Mouse (Mus musculus) layer of hippocampus, postnatal 14 days (tissue): ENCODE measurements at regions not wholly inside any gene's neighbourhood (a gene's known extent, or its start where the extent isn't known, plus 50 kb on each side); places are given as distances from the start of the nearest gene placed in this dataset.

Experiments
- DNase-seq, 2 experiments: peaks; one replicate each; pipeline ENCODE4 v3.0.0; 2021 to 2022; ENCODE audit warnings: low spot score in 2 of 2, mixed read lengths in 1 of 2

GRCm38 (mm10) chr6:25321446-25321845 is 365.3 kb upstream of the Tmem229a start:
- no peak for DNase-seq

GRCm38 (mm10) chr6:25320291-25320844 is 364.3 kb upstream of the Tmem229a start:
- no peak for DNase-seq

GRCm38 (mm10) chr6:25307471-25307870 is 351.4 kb upstream of the Tmem229a start:
- no peak for DNase-seq

GRCm38 (mm10) chr6:25304844-25305504 is 348.9 kb upstream of the Tmem229a start:
- no peak for DNase-seq

GRCm38 (mm10) chr6:25291613-25292012 is 335.5 kb upstream of the Tmem229a start:
- no peak for DNase-seq

GRCm38 (mm10) chr6:25287591-25287990 is 331.5 kb upstream of the Tmem229a start:
- no peak for DNase-seq

GRCm38 (mm10) chr6:25286313-25286712 is 330.2 kb upstream of the Tmem229a start:
- no peak for DNase-seq

- no peak for DNase-seq
Observed at GRCm38 (mm10) chr6:25278509-25278908, 322.4 kb upstream of the Tmem229a start.

GRCm38 (mm10) chr6:25277703-25278447 is 321.8 kb upstream of the Tmem229a start:
- no peak for DNase-seq

- peak in 1 of 2 experiments; percentile 12 for DNase-seq
Observed at GRCm38 (mm10) chr6:25276221-25276620, 320.1 kb upstream of the Tmem229a start.

- no peak for DNase-seq
Observed at GRCm38 (mm10) chr6:25260559-25260958, 304.5 kb upstream of the Tmem229a start.

GRCm38 (mm10) chr6:25255762-25256161 is 299.7 kb upstream of the Tmem229a start:
- DNase-seq, result peak in 1 of 2 experiments; percentile 32

GRCm38 (mm10) chr6:25237021-25237420 is 280.9 kb upstream of the Tmem229a start:
- DNase-seq, result no peak

- DNase-seq, result no peak
Observed at GRCm38 (mm10) chr6:25236616-25237015, 280.5 kb upstream of the Tmem229a start.
